Comparison of ENCODE assay signal across 16 mouse cellular contexts in the genomic region with DNA sequence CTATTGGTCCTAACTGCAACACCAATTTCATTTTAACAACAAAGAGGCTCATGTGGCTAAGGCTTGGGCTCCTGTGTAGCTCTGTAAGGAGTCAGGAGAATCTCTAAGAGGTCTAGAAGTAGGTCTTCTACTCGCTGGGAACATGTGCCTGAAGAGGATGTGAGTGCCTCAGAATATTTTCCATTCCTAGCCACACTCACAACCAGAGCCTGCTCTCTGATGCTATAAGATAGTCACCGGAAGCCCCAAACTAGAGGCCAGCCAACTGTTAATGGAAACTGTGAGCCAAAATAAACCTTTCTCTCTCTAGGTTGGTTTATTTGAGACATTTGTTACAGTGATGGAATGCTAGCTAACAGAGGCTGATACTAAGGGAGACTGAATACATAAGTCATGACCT. TPM values are rescaled to one million over a fixed set of nuclear protein-coding genes. Genes with fewer than 3 reads are reported as not detected.
DNase-seq lines count a peak whose midpoint lies in the region; ATAC-seq and TF ChIP-seq lines count a peak whose summit lies in the region.
"Had no signal": no experiment of that assay in that cellular context is flagged by ENCODE, and none has a peak within 500 bp of the region (broad histone marks: within the 10 kb centered on the region; RNA-seq: fewer than 3 reads in every experiment).

No protein-coding gene starts in this region.

- H3K36me3 ChIP-seq in heart, embryonic 12.5 days, result no peaks in the 10 kb centered on the region
- peaks cover 80 to 97% of the 10 kb centered on the region in 2 experiments for H3K36me3 ChIP-seq in CH12.LX (replicated peaks in 1 of 2; ENCODE audit: control insufficient read depth in 1 of 2, insufficient read depth in 1 of 2, low read length in 1 of 2)
- no peaks in the 10 kb centered on the region for H3K36me3 ChIP-seq in hindbrain, embryonic 12.5 days
- H3K36me3 ChIP-seq: embryonic facial prominence, embryonic 13.5 days; forebrain, embryonic 12.5 days; kidney, embryonic 15.5 days; limb, embryonic 12.5 days had no signal

- intact Hi-C loops in heart, postnatal 25 days (cut with DNase I), result no loop called here
- intact Hi-C loops in gastrocnemius, adult 2 months (cut with DNase I), result no loop called here

- no peak overlapping the region for H3K9ac ChIP-seq in heart, embryonic 12.5 days
- peak overlapping the region; percentile 23 for H3K9ac ChIP-seq in CH12.LX (ENCODE audit: insufficient read depth, low read depth)
- H3K9ac ChIP-seq in hindbrain, embryonic 12.5 days, result no peak overlapping the region
- H3K9ac ChIP-seq: embryonic facial prominence, embryonic 13.5 days; forebrain, embryonic 12.5 days; hindbrain, embryonic 14.5 days; kidney, embryonic 15.5 days; limb, embryonic 12.5 days had no signal

- peak; percentile 95 for TF ChIP-seq EP300 in CH12.LX (IDR thresholded peaks at IDR 0.05; ENCODE audit: low read length)

- no peak for ATAC-seq in heart, embryonic 12.5 days (ENCODE audit: insufficient number of reproducible peaks, low FRiP score)
- peak; percentile 68 for ATAC-seq in inflammation-experienced regulatory T-cells, adult 6 months
- ATAC-seq in hindbrain, embryonic 12.5 days (ENCODE audit: low FRiP score), result no peak

- H3K79me2 ChIP-seq in CH12.LX (replicated peaks; ENCODE audit: control insufficient read depth, extremely low read depth, insufficient read depth, poor library complexity, severe bottlenecking), result peaks cover 16% of the 10 kb centered on the region

- dilution Hi-C loops in CH12.LX (cut with MboI; ENCODE audit: extremely low pct_ligation_motif_present, extremely low pct_unique_long_range_greater_than_20kb, low sequenced_read_pairs), result no loop called here

- no peak overlapping the region for H3K4me3 ChIP-seq in heart, embryonic 12.5 days
- H3K4me3 ChIP-seq in CH12.LX (replicated peaks in 1 of 3; ENCODE audit: low read depth in 2 of 3, low read length in 2 of 3, poor library complexity in 1 of 3), result no peak overlapping the region
- no peak overlapping the region for H3K4me3 ChIP-seq in gastrocnemius, adult 2 months
- H3K4me3 ChIP-seq in hindbrain, embryonic 12.5 days, result no peak overlapping the region
- H3K4me3 ChIP-seq: embryonic facial prominence, embryonic 13.5 days; forebrain, embryonic 12.5 days; kidney, embryonic 15.5 days; limb, embryonic 12.5 days had no signal

- in situ Hi-C loops in CH12.LX (cut with MboI; ENCODE audit: low pct_ligation_motif_present, low pct_unique_long_range_greater_than_20kb, low sequenced_read_pairs), result no loop called here

- H3K4me2 ChIP-seq in heart, embryonic 12.5 days, result no peak overlapping the region
- peak overlapping the region; percentile 39 for H3K4me2 ChIP-seq in CH12.LX (ENCODE audit: insufficient read depth, low read depth, poor library complexity, severe bottlenecking)
- no peak overlapping the region for H3K4me2 ChIP-seq in hindbrain, embryonic 12.5 days (replicated peaks)
- H3K4me2 ChIP-seq: embryonic facial prominence, embryonic 13.5 days; forebrain, embryonic 12.5 days; hindbrain, embryonic 14.5 days; kidney, embryonic 15.5 days; limb, embryonic 12.5 days had no signal

- 39% methylated on average over 2 of the region's 2 CpGs for WGBS in heart, embryonic 12.5 days
- 81% methylated on average over 2 of the region's 2 CpGs for WGBS in hindbrain, embryonic 12.5 days

- DNase-seq in heart, postnatal 25 days (ENCODE audit: low spot score), result no peak
- DNase-seq in CH12.LX (ENCODE audit: extremely low read depth), result peak; percentile 90
- peak; percentile 18 to 36 for DNase-seq in natural killer cell, adult 2 months (ENCODE audit: low spot score in 2 of 2)
- DNase-seq in gastrocnemius, adult 2 months, result no peak
- no peak for DNase-seq in layer of hippocampus, postnatal 36 days
- DNase-seq: cerebellum, adult 9-11 months; layer of hippocampus, adult 9-11 months; thymus, adult 2 months had no signal

- no peak for TF ChIP-seq RAD21 in CH12.LX (IDR thresholded peaks at IDR 0.05; ENCODE audit: low read depth, low read length)

- H3K4me1 ChIP-seq in heart, embryonic 12.5 days (replicated peaks), result peaks cover 5% of the 10 kb centered on the region; the same call in 1 of the 2 replicates
- H3K4me1 ChIP-seq in CH12.LX (ENCODE audit: control insufficient read depth in 1 of 2, insufficient read depth in 2 of 2), result peaks cover 23 to 62% of the 10 kb centered on the region in 2 experiments
- H3K4me1 ChIP-seq in hindbrain, embryonic 12.5 days, result no peaks in the 10 kb centered on the region
- H3K4me1 ChIP-seq: embryonic facial prominence, embryonic 13.5 days; kidney, embryonic 15.5 days; limb, embryonic 12.5 days had no signal

- H3K9me3 ChIP-seq in heart, embryonic 12.5 days (replicated peaks), result no peaks in the 10 kb centered on the region
- no peaks in the 10 kb centered on the region for H3K9me3 ChIP-seq in CH12.LX (replicated peaks; ENCODE audit: low read length)
- H3K9me3 ChIP-seq in hindbrain, embryonic 12.5 days (replicated peaks), result no peaks in the 10 kb centered on the region
- H3K9me3 ChIP-seq: embryonic facial prominence, embryonic 13.5 days; forebrain, embryonic 12.5 days; kidney, embryonic 15.5 days; limb, embryonic 12.5 days had no signal

- H3K27ac ChIP-seq in heart, embryonic 12.5 days (ENCODE audit: poor library complexity, severe bottlenecking), result peak overlapping the region; percentile 43; the same call in 1 of the 2 replicates
- H3K27ac ChIP-seq in CH12.LX (ENCODE audit: insufficient read depth, low read depth), result peak overlapping the region; percentile 92
- no peak overlapping the region for H3K27ac ChIP-seq in gastrocnemius, adult 2 months
- no peak overlapping the region for H3K27ac ChIP-seq in hindbrain, embryonic 12.5 days
- H3K27ac ChIP-seq: embryonic facial prominence, embryonic 13.5 days; forebrain, embryonic 12.5 days; hindbrain, embryonic 14.5 days; kidney, embryonic 15.5 days; limb, embryonic 12.5 days had no signal

- TF ChIP-seq CTCF in CH12.LX (conservative IDR thresholded peaks at IDR 0.05 in 1 of 2, IDR thresholded peaks at IDR 0.05 in 1 of 2; ENCODE audit: low read depth in 2 of 2, low read length in 2 of 2), result no peak
- no peak for TF ChIP-seq CTCF in gastrocnemius, adult 2 months (IDR thresholded peaks at IDR 0.05)

- H3K27me3 ChIP-seq in heart, embryonic 12.5 days (replicated peaks), result no peaks in the 10 kb centered on the region
- no peaks in the 10 kb centered on the region for H3K27me3 ChIP-seq in CH12.LX (replicated peaks)
- H3K27me3 ChIP-seq in hindbrain, embryonic 12.5 days, result no peaks in the 10 kb centered on the region
- H3K27me3 ChIP-seq: embryonic facial prominence, embryonic 13.5 days; forebrain, embryonic 12.5 days; kidney, embryonic 15.5 days; limb, embryonic 12.5 days had no signal

- peak; percentile 46; the same call in 1 of the 2 replicates for TF ChIP-seq POLR2A in CH12.LX (IDR thresholded peaks at IDR 0.05; ENCODE audit: low read depth, low read length)

TF ChIP-seq in CH12.LX, 34 proteins besides CTCF, POLR2A, EP300 and RAD21 (continues in another document):
- TF ChIP-seq MAFK (IDR thresholded peaks at IDR 0.05; ENCODE audit: insufficient replicate concordance, low read length) (no peak), TCF12 (IDR thresholded peaks at IDR 0.05; ENCODE audit: low read depth, low read length) (peak; percentile 57), CHD1 (IDR thresholded peaks at IDR 0.05; ENCODE audit: low read depth, low read length) (no peak), RCOR1 (conservative IDR thresholded peaks at IDR 0.05; ENCODE audit: low read depth, low read length) (peak; percentile 55; the same call in 1 of the 2 replicates), JUND (conservative IDR thresholded peaks at IDR 0.05; ENCODE audit: low read depth, low read length) (peak; percentile 84), ZNF384 (IDR thresholded peaks at IDR 0.05; ENCODE audit: low read depth, low read length) (no peak), HCFC1 (IDR thresholded peaks at IDR 0.05; ENCODE audit: low read depth, low read length) (no peak), ZMIZ1 (IDR thresholded peaks at IDR 0.05; ENCODE audit: low read depth, low read length) (no peak; the same call in 1 of the 2 replicates), MAZ (IDR thresholded peaks at IDR 0.05; ENCODE audit: low read depth, low read length) (no peak), JUN (IDR thresholded peaks at IDR 0.05; ENCODE audit: insufficient read depth, low read depth, low read length) (peak; percentile 73), IRF4 (IDR thresholded peaks at IDR 0.05; ENCODE audit: low read depth, low read length) (peak; percentile 79), MEF2A (IDR thresholded peaks at IDR 0.05; ENCODE audit: borderline replicate concordance, low read depth, low read length) (peak; percentile 94), E2F4 (IDR thresholded peaks at IDR 0.05; ENCODE audit: insufficient replicate concordance, low read depth, low read length) (no peak), ZC3H11A (IDR thresholded peaks at IDR 0.05; ENCODE audit: low read depth, low read length) (no peak), USF2 (conservative IDR thresholded peaks at IDR 0.05; ENCODE audit: low read depth, low read length) (no peak), MYC (IDR thresholded peaks at IDR 0.05; ENCODE audit: low read depth, low read length) (peak; percentile 97), MXI1 (IDR thresholded peaks at IDR 0.05; ENCODE audit: low read depth, low read length) (no peak; the same call in 1 of the 2 replicates), NRF1 (IDR thresholded peaks at IDR 0.05; ENCODE audit: low read depth, low read length) (no peak), UBTF (IDR thresholded peaks at IDR 0.05; ENCODE audit: low read depth, low read length) (no peak), TBP (conservative IDR thresholded peaks at IDR 0.05; ENCODE audit: low read depth, low read length) (peak; percentile 30; the same call in 1 of the 2 replicates), MAX (IDR thresholded peaks at IDR 0.05; ENCODE audit: low read length) (peak; percentile 95), ZKSCAN1 (IDR thresholded peaks at IDR 0.05; ENCODE audit: borderline replicate concordance, low read depth, low read length) (no peak), SIN3A (IDR thresholded peaks at IDR 0.05; ENCODE audit: low read length) (peak; percentile 45; the same call in 1 of the 2 replicates), ELF1 (IDR thresholded peaks at IDR 0.05; ENCODE audit: low read depth, low read length) (peak; percentile 60)

RNA-seq across cellular contexts. Expression of a gene that starts 26.4 kb away (rescaled TPM):
- polyA plus RNA-seq in heart, embryonic 12.5 days (2016; fragmentation: Nextera tagmentation; extraction: Ambion mirVana), result 1.1 and 1.3 TPM in 2 replicates
- under 1 TPM; 0.22 to 0.26 TPM for total RNA-seq in heart, postnatal 25 days (2021)
- total RNA-seq in CH12.LX (2012; rRNA removed) (5.8 and 7.0 TPM in 2 replicates), CH12.LX (2014; rRNA removed) (6.5 and 9.0 TPM in 2 replicates)
- polyA plus RNA-seq in CH12.LX (2012; ENCODE audit: insufficient read length, low read depth), result 10.3 and 11.1 TPM in 2 replicates
- 1 to 10 TPM in 2 of 3 experiments, under 1 TPM in 1; 0.36 to 1.8 (median 1.2) TPM for polyA plus RNA-seq in inflammation-experienced regulatory T-cells, adult 6 months (2017; shearing (Covaris generic))
- under 1 TPM in 1 of 2 experiments, not detected in 1; 0.31 TPM for total RNA-seq in gastrocnemius, adult 2 months (2021)
- total RNA-seq in layer of hippocampus, postnatal 36 days (2021), result 1 to 10 TPM; 1.0 to 1.7 TPM
- polyA plus RNA-seq in hindbrain, embryonic 12.5 days (2016; fragmentation: Nextera tagmentation; extraction: Ambion mirVana), result 1.5 and 1.9 TPM in 2 replicates

Comparison
In these comparisons a context has a peak if more than half of its experiments do, and no peak if none do; other contexts are left out.
1. H3K27ac ChIP-seq: peak in heart, embryonic 12.5 days (single experiment) and CH12.LX (single experiment); none in gastrocnemius, adult 2 months (single experiment) and hindbrain, embryonic 12.5 days (single experiment).
2. DNase-seq: peak in CH12.LX (single experiment) and natural killer cell, adult 2 months (2 of 2); none in heart, postnatal 25 days (single experiment), gastrocnemius, adult 2 months (single experiment) and layer of hippocampus, postnatal 36 days (0 of 2).